Mouse (Mus musculus) heart, embryonic 16.5 days (tissue): ENCODE data around the gene Ctr9. TPM values are rescaled to one million over a fixed set of nuclear protein-coding genes. Genes with fewer than 3 reads are reported as not detected.

Experiments
- ATAC-seq: fragments of 200-750 bp; cut with Nextera tagmentation; replicated peaks from 2 replicates; pipeline ENCODE4 v1.8.0; 2017; ENCODE audit warnings: moderate number of reproducible peaks; ENCODE audit not compliant: insufficient read depth, low FRiP score; ENCODE audit errors: extremely low read depth
- H3K27ac ChIP-seq: fragments of 300-500 bp; sonication (generic); 2 replicates; pipeline ENCODE4 v1.5.1; 2014; ENCODE audit warnings: mild to moderate bottlenecking, low read length, control low read depth, moderate library complexity
- H3K27me3 ChIP-seq: fragments of 300-500 bp; sonication (generic); 2 replicates; pipeline ENCODE4 v1.6.1; 2014; ENCODE audit warnings: low read length, mixed read lengths; ENCODE audit not compliant: control insufficient read depth, insufficient read depth
- H3K36me3 ChIP-seq: fragments of 300-500 bp; sonication (generic); 2 replicates; pipeline ENCODE4 v1.6.1; 2014; ENCODE audit not compliant: control insufficient read depth, insufficient read depth
- H3K4me1 ChIP-seq: fragments of 300-500 bp; sonication (generic); 2 replicates; pipeline ENCODE4 v1.6.1; 2014; ENCODE audit warnings: low read length, mixed read lengths; ENCODE audit not compliant: control insufficient read depth, insufficient read depth
- H3K4me2 ChIP-seq: fragments of 300-500 bp; sonication (generic); 2 replicates; pipeline ENCODE4 v1.6.1; 2014; ENCODE audit warnings: low read depth, mild to moderate bottlenecking, control low read depth, low read length
- H3K4me3 ChIP-seq: fragments of 300-500 bp; sonication (generic); 2 replicates; pipeline ENCODE4 v1.5.1; 2014; ENCODE audit warnings: mild to moderate bottlenecking, control low read depth, low read length
- H3K9ac ChIP-seq: fragments of 300-500 bp; sonication (generic); 2 replicates; pipeline ENCODE4 v1.6.1; 2014; ENCODE audit warnings: low read length, control low read depth
- H3K9me3 ChIP-seq: fragments of 300-500 bp; sonication (generic); replicated peaks from 2 replicates; pipeline ENCODE4 v1.6.1; 2016; ENCODE audit warnings: low read length; ENCODE audit not compliant: control insufficient read depth
- WGBS: fragments of 180-500 bp; shearing (Covaris S2); extraction: QIAGEN DNeasy Blood & Tissue Kit; methylation state at CpG from one replicate; pipeline ENCODE4 v1.1.7; 2014; 5-methylcytosine and 5-hydroxymethylcytosine counted together
- polyA plus RNA-seq: library from polyadenylated mRNA; unstranded; fragments of >200 nt; fragmentation: Nextera tagmentation; extraction: Ambion mirVana; gene quantifications from 2 replicates; pipeline ENCODE4 v1.2.1, GENCODE M21; 2015

The Ctr9 gene
- polyA plus RNA-seq, 1 experiment from 2014 or later: 40.3 TPM

DNA sequence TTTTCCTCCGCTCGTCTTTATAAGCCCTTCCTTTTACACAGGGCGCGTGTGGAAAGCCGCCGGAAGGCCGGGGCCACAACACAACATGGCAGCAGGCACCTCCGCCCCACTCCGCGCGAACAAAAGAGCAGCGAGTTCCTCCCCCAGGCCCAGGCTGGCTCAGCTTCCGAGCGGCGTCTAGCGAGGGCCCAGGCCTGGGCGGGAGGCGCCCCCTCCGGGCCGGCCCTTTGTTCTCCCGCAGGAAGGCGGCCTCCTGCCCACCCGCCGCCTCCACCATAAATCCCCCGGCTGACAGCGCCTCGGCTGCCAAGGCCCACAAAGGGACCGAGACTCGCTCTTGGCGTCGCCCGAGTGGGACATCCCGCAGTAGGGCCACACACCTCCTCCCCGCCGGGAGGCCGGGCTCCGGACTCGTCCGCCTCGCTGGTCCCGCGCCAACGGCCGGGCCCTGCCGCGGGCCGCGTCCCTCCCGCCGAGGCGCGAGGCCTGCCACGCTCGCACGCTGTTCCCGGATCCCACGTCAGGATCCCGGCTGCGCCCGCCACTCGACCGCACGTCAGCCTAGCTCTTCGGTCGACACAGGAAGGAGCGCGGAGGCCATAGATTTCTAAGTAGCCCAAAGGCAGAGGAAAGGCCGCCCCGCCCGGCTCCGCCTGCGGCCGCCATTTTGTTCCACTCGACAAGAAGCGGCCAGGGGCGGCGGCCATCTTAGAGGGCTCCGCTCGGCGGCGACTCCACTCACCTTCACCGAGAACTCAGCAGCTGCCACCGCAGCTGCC, 53.5 kb downstream of the Ctr9 start:
- Histone ChIP-seq H3K4me3 (peak overlapping the region; percentile 79), H3K27me3 (no peaks in the 10 kb centered on the region), H3K36me3 (peaks cover 37% of the 10 kb centered on the region), H3K4me1 (peaks cover 25% of the 10 kb centered on the region), H3K9me3 (no peaks in the 10 kb centered on the region), H3K27ac (peak overlapping the region; percentile 99), H3K9ac (peak overlapping the region; percentile 98), H3K4me2 (peak overlapping the region; percentile 90)
- WGBS: under 1% methylated on average over 83 of the region's 83 CpGs
- peak; percentile 70 for ATAC-seq

DNA sequence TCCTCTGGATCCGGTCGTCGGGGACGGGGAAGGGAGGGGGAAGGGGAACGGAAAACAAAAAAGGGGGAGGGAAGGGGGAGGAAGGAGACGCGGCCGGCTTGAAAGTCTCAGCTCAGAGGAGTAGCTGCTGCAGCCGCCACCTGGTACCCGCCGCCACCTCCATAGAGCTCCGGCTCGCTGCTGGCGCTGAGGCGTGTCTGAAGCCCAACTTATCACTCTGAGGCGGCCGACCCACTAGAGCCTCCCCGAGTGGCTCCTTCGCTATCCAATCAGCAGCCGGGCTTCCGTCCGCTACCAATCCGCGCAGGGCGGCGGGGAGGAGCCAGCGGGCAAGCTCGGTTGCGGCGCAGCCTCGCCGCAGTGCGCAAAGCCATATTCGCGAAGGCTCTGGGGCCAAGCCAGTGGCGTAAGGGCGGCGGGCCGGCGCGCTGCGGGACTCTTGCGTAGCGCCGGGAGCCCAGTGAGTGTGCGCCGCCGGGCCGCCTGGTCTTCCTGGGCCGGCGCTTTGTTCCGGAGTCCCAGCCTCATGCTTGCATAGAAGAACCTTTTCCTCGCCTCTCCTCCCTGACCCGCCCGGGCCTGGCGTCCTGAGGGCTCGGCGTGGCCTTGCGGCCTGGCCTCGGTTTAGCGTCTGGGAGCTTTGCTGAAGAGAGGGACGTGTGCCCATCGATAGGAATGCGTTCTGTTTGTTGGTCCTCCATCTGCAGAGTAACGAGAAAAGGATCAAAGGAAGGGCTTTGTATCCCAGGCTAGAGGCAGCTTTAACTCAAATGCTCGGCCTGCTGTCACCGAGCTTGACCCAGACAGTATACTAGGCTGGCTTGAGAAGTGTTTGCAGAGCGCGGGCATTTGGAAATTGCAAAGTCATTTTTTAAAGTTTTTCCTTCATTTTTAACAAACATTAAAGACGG, 54.3 kb downstream of the Ctr9 start, which contains the start of gene Eif4g2:
Eif4g2 (minus strand) TSS at position 209 of the 911 bp plus-strand sequence.
- Histone ChIP-seq H3K27ac (peak within 1 kb of the TSS; percentile 99), H3K36me3 (peaks cover 28% of the 10 kb centered on the region), H3K4me2 (peak within 1 kb of the TSS; percentile 90), H3K9ac (peak within 1 kb of the TSS; percentile 98), H3K9me3 (no peaks in the 10 kb centered on the region), H3K4me1 (peaks cover 18% of the 10 kb centered on the region), H3K4me3 (peak within 1 kb of the TSS; percentile 79), H3K27me3 (no peaks in the 10 kb centered on the region)
- WGBS: under 1% methylated on average over 70 of the region's 70 CpGs
- peak; percentile 98 for ATAC-seq

DNA sequence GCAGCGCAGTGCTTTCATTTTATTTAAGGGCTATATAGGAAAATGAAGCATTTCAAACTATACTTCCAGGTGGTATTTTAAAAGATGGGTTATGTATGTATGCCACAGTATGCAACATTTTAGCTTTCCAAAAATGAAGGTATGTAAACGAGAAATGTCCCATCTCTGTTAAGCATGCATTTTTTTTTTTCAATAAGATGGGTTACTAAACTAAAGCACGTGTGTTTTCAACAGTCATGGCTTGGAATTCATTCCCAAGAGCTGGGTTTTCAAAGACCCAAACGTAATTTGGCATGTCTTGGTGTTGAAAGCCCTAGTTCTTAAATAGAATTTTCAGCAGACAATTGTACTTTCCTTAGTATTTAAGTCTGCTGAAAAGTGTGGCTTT, 55.0 kb downstream of the Ctr9 start:
- H3K9ac ChIP-seq: peak overlapping the region; percentile 88
- no peaks in the 10 kb centered on the region; the same call in 1 of the 2 replicates for H3K9me3 ChIP-seq
- no peak for ATAC-seq
- peaks cover 18% of the 10 kb centered on the region for H3K4me1 ChIP-seq
- H3K27me3 ChIP-seq: no peaks in the 10 kb centered on the region
- H3K36me3 ChIP-seq: peaks cover 24% of the 10 kb centered on the region
- WGBS: 11% methylated on average over 4 of the region's 4 CpGs
- H3K4me2 ChIP-seq: peak overlapping the region; percentile 82
- peak overlapping the region; percentile 99 for H3K27ac ChIP-seq
- peak overlapping the region; percentile 79 for H3K4me3 ChIP-seq

DNA sequence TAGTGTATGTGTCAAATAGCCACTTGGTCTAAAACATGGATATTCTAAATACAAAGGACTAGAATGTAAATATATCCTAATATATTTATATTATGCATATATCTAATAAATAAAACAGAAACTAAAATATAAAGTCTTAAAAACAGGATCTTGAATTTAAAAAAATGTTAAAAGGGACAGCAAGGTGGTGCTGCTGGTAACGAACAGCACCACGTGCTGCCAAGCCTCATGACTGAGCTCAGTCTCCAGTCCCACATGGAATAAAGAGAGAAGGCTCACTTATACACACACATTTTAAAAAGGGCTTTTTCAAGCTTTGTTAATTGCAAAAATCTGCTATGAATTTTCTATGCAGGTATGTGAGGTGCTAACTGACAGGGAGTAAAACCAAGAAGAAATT, 55.7 kb downstream of the Ctr9 start:
- H3K27ac ChIP-seq: no peak overlapping the region
- WGBS: 58% methylated on average over 2 of the region's 2 CpGs
- no peaks in the 10 kb centered on the region for H3K27me3 ChIP-seq
- no peak for ATAC-seq
- peaks cover 16% of the 10 kb centered on the region for H3K4me1 ChIP-seq
- H3K36me3 ChIP-seq: peaks cover 18% of the 10 kb centered on the region
- no peaks in the 10 kb centered on the region; the same call in 1 of the 2 replicates for H3K9me3 ChIP-seq
- H3K4me3 ChIP-seq: no peak overlapping the region
- H3K9ac ChIP-seq: no peak overlapping the region
- H3K4me2 ChIP-seq: no peak overlapping the region

DNA sequence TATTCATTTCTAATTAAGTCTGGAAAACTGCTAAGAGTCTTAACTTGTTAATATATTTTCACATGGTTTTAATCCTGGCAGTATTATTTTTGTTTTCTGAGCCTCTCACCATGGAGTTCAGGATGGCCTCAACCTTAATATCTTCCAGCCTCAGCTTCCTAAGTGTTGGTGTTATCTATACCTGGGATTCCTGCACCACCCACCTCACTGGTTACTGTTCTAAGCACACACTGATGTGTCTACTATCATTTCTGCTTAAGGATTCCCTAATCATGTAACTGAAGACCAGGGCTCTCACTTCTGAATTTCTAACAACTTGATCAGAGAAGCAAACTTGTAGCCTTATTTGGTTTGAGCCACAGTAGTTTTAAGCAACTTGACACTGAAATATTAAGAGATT, 56.4 kb downstream of the Ctr9 start:
- Histone ChIP-seq H3K27ac (no peak overlapping the region), H3K9me3 (no peaks in the 10 kb centered on the region; the same call in 1 of the 2 replicates), H3K9ac (no peak overlapping the region), H3K4me3 (no peak overlapping the region), H3K4me2 (no peak overlapping the region), H3K27me3 (no peaks in the 10 kb centered on the region), H3K36me3 (peaks cover 12% of the 10 kb centered on the region), H3K4me1 (peaks cover 12% of the 10 kb centered on the region)
- no peak for ATAC-seq

DNA sequence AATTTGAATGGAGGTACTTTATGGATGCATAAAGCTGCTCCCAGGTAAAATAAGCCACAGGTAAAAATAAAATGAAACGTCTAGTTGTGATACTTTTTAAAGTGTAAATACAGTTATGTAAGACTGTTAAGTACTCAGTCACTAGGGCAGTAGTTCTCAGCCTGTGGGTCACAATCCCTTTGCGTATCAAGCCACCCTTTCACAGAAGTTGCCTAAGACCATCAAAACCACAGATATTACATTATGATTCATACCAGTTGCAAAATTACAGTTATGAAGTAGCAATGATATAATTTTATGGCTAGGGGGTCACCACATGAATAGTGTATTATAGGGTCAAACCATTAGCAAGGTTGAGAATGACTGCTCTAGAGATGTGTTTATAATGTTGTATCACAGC, 66.4 kb downstream of the Ctr9 start:
- H3K4me2 ChIP-seq: no peak overlapping the region
- H3K4me3 ChIP-seq: no peak overlapping the region
- H3K27me3 ChIP-seq: no peaks in the 10 kb centered on the region
- no peak overlapping the region for H3K9ac ChIP-seq
- no peak overlapping the region for H3K27ac ChIP-seq
- H3K4me1 ChIP-seq: no peaks in the 10 kb centered on the region
- H3K36me3 ChIP-seq: no peaks in the 10 kb centered on the region
- WGBS: 79% methylated on average over 2 of the region's 2 CpGs
- no peaks in the 10 kb centered on the region for H3K9me3 ChIP-seq
- no peak for ATAC-seq

DNA sequence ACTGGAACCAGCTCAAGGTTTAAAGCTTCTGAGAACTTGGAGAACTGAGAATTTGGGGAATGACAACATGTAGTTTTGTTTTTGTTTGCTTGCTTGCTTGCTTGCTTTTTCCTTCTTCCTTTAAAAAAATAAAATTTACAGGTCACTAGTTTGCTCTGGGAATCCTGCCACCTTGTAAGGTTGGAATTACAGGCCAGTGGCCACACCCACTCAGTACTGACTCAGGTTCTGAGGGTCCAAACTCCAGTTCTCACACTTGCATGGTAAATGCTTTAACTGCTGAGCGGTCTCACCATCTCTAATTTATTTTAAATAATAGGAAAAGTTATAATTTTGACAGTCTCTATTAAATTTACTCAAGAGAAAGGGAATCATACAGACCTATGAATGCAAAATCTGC, 69.4 kb downstream of the Ctr9 start:
- no peaks in the 10 kb centered on the region for H3K27me3 ChIP-seq
- H3K9ac ChIP-seq: no peak overlapping the region
- no peak overlapping the region for H3K27ac ChIP-seq
- no peak for ATAC-seq
- no peaks in the 10 kb centered on the region for H3K9me3 ChIP-seq
- no peaks in the 10 kb centered on the region for H3K4me1 ChIP-seq
- WGBS: 96% methylated on average over 1 of the region's 1 CpGs
- no peaks in the 10 kb centered on the region for H3K36me3 ChIP-seq
- H3K4me3 ChIP-seq: no peak overlapping the region
- no peak overlapping the region for H3K4me2 ChIP-seq
